Mouse (Mus musculus): ENCODE results near the gene Olfr291.

GRCm38 (mm10) chr7:84853253-84853652 is at the start of gene Olfr291:
- TF ChIP-seq POLR2A (IDR thresholded peaks at IDR 0.05; ENCODE audit: borderline replicate concordance, extremely low read depth, low read depth, low read length) = no peak
- TF ChIP-seq CTCF (IDR thresholded peaks at IDR 0.05; ENCODE audit: insufficient read depth, low read length) = no peak

All from lung, adult 2 months (tissue).